ENCODE assay signal across 8 mouse cellular contexts in genomic region chr17:74395383-74396065, GRCm38 (mm10). TPM values are rescaled to one million over a fixed set of nuclear protein-coding genes. Genes with fewer than 3 reads are reported as not detected.
DNase-seq lines count a peak whose midpoint lies in the region; ATAC-seq and TF ChIP-seq lines count a peak whose summit lies in the region.

Slc30a6 (plus strand) TSS chr17:74395608.

- no peaks in the 10 kb centered on the region for H3K36me3 ChIP-seq in ES-E14 (ENCODE audit: control insufficient read depth, insufficient read depth, low read length, poor library complexity, severe bottlenecking)
- H3K36me3 ChIP-seq in forebrain, embryonic 15.5 days = no peaks in the 10 kb centered on the region

- H3K4me2 ChIP-seq in forebrain, embryonic 15.5 days (replicated peaks) = peak within 1 kb of the TSS; percentile 52

- intact Hi-C loops in heart, postnatal 25 days (cut with DNase I) = loop anchor here (5.0 kb wide), 1 partner anchor 92 kb away; the partner anchor contains the start of gene Yipf4

- no peaks in the 10 kb centered on the region for H3K27me3 ChIP-seq in forebrain, embryonic 15.5 days

- H3K9me3 ChIP-seq in ES-E14 (ENCODE audit: control insufficient read depth, insufficient read depth, low read depth, low read length) = no peaks in the 10 kb centered on the region
- no peaks in the 10 kb centered on the region for H3K9me3 ChIP-seq in forebrain, embryonic 15.5 days

- WGBS in forebrain, embryonic 15.5 days = under 1% methylated on average over 41 of the region's 41 CpGs
- under 1% methylated on average over 41 of the region's 41 CpGs for WGBS in lung, adult 2 months

- TF ChIP-seq POLR2A in lung, adult 2 months (IDR thresholded peaks at IDR 0.05; ENCODE audit: borderline replicate concordance, extremely low read depth, low read depth, low read length) = peak; percentile 90

- H3K27ac ChIP-seq in ES-E14 (ENCODE audit: insufficient read depth, low read depth, low read length, poor library complexity, severe bottlenecking) = peak within 1 kb of the TSS; percentile 64
- H3K27ac ChIP-seq in forebrain, embryonic 15.5 days (replicated peaks) = peak within 1 kb of the TSS; percentile 92

- H3K4me1 ChIP-seq in ES-E14 (ENCODE audit: control insufficient read depth in 2 of 2, insufficient read depth in 2 of 2, low read length in 2 of 2, poor library complexity in 1 of 2) = peaks cover 0 to 5% of the 10 kb centered on the region in 2 experiments; a peak in 1 of 4 replicates
- peaks cover 19% of the 10 kb centered on the region for H3K4me1 ChIP-seq in forebrain, embryonic 15.5 days
- H3K4me1 ChIP-seq in lung, adult 2 months (ENCODE audit: control insufficient read depth, insufficient read depth, low read length) = peaks cover 3% of the 10 kb centered on the region

- in situ Hi-C loops in ES-E14 (cut with MboI; ENCODE audit: low sequenced_read_pairs in 2 of 2, unreplicated experiment in 2 of 2) = no loop called here

- peak; percentile 99 for ATAC-seq in forebrain, embryonic 15.5 days (replicated peaks)
- ATAC-seq in neutrophil, adult 5-6 weeks (ENCODE audit: extremely low read depth, insufficient number of reproducible peaks, low FRiP score, poor library complexity, severe bottlenecking) = peak; percentile 99

- no peak for TF ChIP-seq CTCF in lung, adult 2 months (IDR thresholded peaks at IDR 0.05; ENCODE audit: insufficient read depth, low read length)

- H3K4me3 ChIP-seq in ES-E14 (ENCODE audit: insufficient read depth in 1 of 2, low read depth in 1 of 2, low read length in 2 of 2, poor library complexity in 1 of 2, severe bottlenecking in 1 of 2) = peak within 1 kb of the TSS; percentile 95 to 99
- H3K4me3 ChIP-seq in forebrain, embryonic 15.5 days = peak within 1 kb of the TSS; percentile 81
- H3K4me3 ChIP-seq in lung, adult 2 months (replicated peaks; ENCODE audit: extremely low read depth, low read depth, low read length) = peak within 1 kb of the TSS; percentile 91

- peak; percentile 97 for DNase-seq in ES-E14 (ENCODE audit: low read depth, low spot score)
- peak; percentile 96 for DNase-seq in cerebellum, adult 11-12 months
- DNase-seq in heart, postnatal 25 days (ENCODE audit: low spot score) = peak; percentile 92
- peak; percentile 95 to 98 for DNase-seq in layer of hippocampus, adult 18-20 months (ENCODE audit: low spot score in 2 of 2)
- DNase-seq in lung, adult 2 months = peak; percentile 95
- DNase-seq in thymus, adult 18-20 months = peak; percentile 93 to 95

- H3K9ac ChIP-seq in ES-E14 (ENCODE audit: insufficient read depth, low read depth, low read length, poor library complexity, severe bottlenecking) = peak within 1 kb of the TSS; percentile 97
- H3K9ac ChIP-seq in forebrain, embryonic 15.5 days (replicated peaks) = peak within 1 kb of the TSS; percentile 85

TF ChIP-seq in ES-E14, 5 proteins besides CTCF, POLR2A, EP300 and RAD21:
- TF ChIP-seq CHD2 (IDR thresholded peaks at IDR 0.05; ENCODE audit: low read depth, low read length) (0 out of 2 replicates have a peak, but pooled peaks have one; percentile 40), ZC3H11A (IDR thresholded peaks at IDR 0.05; ENCODE audit: borderline replicate concordance, low read depth, low read length) (no peak)

RNA-seq across cellular contexts. Expression of gene Slc30a6, which starts in this region (rescaled TPM):
- total RNA-seq in ES-E14 (2012; rRNA removed) = 29.9 and 40.6 TPM in 2 replicates
- 28.3 and 30.9 TPM in 2 replicates for polyA plus RNA-seq in forebrain, embryonic 15.5 days (2015; fragmentation: Nextera tagmentation; extraction: Ambion mirVana)
- 10 to 100 TPM in 1 of 2 experiments, 1 to 10 TPM in 1; 9.5 to 11.9 TPM for total RNA-seq in heart, postnatal 25 days (2021)
- total RNA-seq in layer of hippocampus, adult 18-20 months (2021) = 10 to 100 TPM; 16.7 to 17.4 TPM
- polyA plus RNA-seq in lung, adult 2 months (2012; rRNA removed) = 14.8 and 20.5 TPM in 2 replicates
- total RNA-seq in neutrophil, adult 5-6 weeks (2017) = 13.4 and 18.3 TPM in 2 replicates

Comparison
In these comparisons a context has a peak if more than half of its experiments do, and no peak if none do; other contexts are left out.
1. Peak in every context shown above with its lines: DNase-seq, ATAC-seq, H3K4me3 ChIP-seq and H3K27ac ChIP-seq.